Mouse (Mus musculus) adrenal gland, adult 2 months (tissue): ENCODE measurements around the gene Fndc5. TPM values are rescaled to one million over a fixed set of nuclear protein-coding genes. Genes with fewer than 3 reads are reported as not detected.

Experiments used
- DNase-seq: peaks from one replicate; pipeline ENCODE4 v3.0.0; 2021
- polyA plus RNA-seq: library from polyadenylated mRNA; depleted of rRNA; stranded (reverse); fragments of >200 nt; gene quantifications from 2 replicates; pipeline ENCODE4 v1.2.3, GENCODE M21; 2012
- total RNA-seq, 2 experiments: library from RNA; stranded (reverse); gene quantifications; 2 replicates each; pipeline ENCODE4 v1.2.3; 2021

The Fndc5 gene
- total and polyA plus RNA-seq, 3 experiments = 3.1 to 7.4 (median 5.7) TPM

DNA sequence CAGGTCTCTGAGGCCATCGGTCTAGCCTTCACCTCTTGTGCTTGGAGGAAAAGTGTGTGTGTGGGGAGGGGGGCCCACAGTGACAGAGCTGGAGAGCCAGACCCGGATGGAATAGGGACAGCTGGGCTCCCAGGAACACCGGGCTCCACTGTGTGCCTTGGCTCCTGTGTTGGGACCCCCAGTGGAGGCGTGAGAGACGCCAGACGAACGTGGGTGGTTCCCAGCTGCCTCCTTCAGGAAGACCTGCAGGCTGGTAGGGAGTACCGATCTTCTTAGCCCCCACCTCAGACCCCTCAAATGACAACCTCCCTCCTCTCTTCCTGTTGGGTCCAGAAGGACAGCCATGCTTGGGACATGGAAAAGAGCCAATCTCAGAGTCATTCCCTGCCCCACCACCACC lies 14.1 kb upstream of the Fndc5 start:
- DNase-seq = no peak

DNA sequence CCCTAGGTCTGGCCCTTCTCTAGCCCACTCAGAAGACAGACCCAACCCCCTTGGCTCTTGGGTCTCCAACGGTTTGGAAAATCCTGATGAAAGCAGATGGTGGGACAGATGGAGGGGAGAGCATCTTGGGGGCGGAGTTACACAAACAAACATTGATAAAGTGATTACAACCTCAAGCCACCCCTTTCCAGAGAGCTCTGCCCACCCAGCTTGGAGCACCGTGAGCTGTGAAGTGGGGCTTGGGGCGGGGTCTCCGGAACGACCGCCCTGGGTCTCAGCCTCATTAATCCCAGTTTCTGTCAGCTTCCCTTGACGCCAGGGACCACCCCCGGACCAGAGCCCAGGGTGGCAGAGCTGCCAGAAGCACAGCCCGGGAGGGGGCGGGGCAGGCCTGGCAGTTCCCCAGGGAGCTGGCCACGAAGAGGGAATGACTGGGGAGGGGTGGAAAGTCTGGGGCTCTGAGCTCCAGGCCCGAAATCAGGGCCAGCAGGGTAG lies 12.1 kb upstream of the Fndc5 start:
- DNase-seq = peak; percentile 22

DNA sequence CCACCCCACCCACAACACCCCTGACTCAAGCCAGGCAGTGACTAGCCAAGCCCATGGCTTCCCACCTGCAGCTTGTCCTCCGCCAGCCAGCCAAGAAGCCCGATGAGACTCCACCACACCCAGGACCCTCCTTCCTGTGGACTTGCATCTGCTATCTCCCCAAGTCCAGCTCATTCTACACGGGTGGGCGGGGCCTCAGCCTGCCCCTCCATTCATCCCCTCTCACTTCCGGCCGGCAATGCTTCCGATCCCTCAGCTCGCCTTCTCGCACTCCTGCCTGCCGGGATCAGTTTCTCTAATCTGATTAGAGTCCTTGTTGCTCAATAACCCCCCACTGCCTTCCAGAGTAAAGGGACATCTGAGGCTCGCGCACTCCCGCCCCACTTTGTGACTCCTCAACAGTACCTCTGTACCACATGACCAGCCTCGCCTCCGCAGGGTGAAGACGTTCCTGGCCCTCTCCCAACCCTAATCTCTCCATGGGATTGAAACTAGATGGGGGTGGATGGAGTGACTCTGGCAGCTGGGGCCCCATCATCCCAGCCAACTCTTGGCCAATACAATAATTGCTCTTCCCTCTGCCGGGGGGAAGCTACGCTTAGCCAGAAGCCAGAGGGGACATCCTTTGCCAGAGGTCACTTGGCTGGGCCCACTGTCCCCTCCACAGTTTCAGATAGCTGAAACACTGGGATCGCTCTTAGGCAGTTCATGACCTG lies 10.9 kb upstream of the Fndc5 start:
- peak; percentile 50 for DNase-seq

DNA sequence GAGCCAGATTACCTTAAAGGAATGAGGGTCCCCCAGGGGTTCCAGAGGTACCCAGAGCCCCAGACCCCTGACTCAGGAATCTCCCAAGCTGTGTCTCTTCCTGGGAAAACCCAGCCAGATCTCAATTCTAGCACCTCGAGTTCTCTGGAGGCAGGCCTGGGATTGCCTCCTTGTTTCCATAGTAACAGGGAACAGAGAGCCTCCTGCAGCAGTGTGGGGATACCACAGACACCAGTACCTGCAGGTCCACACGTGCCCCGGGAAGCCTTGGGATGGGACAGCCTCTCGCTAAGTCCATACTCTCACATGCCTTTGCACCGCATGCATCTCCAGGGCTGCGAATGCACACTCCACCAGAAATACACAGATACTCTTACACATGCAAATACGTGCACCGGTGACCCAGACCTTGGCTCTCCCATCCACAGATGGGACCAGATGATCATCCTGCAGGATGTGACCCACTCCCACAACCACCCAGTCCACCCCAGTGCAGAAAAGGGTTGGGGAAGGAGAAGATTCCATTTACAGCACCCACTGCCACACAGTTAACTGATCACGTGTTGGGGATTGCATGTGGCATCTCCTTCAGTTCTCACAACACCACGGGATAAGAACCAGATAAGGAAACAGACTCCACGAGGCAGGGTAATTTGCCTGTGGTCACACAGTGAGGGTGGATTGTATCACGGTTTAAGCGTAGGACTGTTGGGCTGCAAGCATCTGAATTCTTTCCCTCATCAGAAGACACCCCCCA lies 8.0 kb upstream of the Fndc5 start:
- no peak for DNase-seq

DNA sequence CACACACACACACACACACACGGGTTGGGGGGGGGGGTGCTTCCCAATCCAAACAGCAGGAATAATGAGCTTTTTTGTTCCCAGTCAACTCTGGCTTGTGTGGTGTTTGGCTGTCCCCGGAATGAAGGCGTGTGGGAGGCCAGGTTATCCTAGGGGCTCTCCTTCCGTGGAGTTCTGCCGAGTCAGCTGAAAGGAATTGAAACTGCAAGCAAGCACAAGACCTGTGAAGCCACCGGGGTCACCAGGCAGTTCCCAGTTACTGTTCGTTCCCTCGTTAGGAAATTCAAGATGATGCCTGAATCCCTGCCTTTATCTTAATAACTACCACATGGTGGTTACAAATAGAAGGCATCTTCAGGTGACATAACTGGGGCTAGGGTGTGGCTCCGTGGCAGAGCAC lies 7.4 kb upstream of the Fndc5 start:
- DNase-seq = no peak

DNA sequence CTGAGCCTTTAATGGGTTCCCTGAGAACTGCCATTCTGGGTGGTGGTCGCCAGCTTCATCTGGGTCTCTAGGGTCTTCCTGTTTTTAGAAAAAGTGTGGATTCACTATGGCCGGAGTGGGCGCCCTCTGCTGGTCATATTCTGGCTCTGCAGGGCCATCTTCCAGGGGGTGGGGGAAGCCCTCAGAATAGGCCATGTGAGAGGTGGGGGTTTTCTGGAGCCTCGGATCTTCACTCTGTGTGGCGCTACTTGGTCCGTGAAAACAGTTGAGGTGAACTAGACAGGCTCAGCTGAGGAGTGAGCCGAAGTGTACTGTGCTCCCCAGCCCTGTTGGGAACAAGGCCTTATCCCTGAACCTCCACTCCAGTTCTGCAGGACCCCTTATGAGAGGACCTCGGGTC lies 6.7 kb upstream of the Fndc5 start:
- peak; percentile 26 for DNase-seq

DNA sequence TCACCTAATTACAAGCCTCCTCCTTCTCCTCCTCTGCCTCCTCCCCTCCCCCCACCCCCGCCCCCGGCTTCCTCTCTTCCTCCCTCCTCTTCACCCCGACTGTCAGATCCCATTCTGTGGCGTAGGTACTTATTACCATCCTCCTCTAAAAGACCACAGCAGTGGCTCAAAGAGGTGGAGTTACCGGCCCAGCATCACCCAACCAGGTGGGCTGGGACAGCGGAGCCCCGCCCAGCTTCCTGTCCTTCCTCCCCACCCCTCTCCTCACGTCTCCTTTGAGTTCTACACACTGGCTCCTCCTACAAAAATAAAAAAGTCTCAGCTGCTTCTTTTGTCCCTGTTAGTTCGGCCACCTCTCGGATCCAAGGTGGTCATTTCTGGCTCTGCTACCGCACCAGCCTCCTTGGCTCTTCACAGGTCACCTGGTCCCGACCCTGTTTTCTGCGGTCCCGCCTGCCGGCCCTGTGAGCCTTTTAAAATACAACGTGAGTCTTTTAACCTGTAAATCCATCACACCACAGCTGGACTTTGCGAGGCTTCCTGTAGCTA lies 6.0 kb upstream of the Fndc5 start:
- DNase-seq = no peak

DNA sequence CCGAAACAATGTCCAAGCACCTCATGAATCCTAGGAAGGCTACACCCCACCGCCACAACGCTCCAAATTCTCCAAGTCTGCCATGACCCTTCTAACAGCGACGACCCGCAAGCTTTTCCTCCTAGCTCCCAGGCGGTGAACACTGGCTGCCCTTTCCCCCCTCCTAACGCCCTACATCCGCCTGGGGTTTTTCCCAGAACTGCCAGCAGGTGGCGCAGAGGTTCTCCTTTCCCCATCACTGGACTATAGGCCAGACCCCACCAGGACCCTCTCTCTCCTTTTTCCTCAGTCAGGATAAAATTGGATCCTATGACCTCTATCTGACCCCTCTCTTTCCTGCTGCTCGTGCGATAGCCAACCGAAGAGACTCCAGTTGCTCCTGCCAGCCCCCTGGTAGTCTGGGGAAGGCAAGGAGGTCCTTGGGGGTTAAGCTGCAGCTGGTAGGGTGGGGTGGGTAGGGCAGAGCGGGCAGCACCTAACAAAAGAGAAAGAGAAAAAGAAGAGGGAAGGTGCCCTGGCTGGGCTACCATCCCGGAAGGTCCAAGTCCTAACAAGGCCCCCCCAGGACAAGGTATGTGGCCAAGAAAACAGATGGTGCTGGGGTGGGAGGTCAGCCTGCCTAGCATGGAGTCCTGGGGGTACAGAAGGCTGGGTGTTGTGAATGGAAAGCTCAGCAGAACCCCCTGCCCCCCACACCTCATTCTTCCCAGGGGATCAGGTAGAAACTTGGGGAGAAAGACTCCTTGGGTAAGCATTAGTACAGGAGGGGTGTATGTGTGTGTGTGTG lies 1.8 kb upstream of the Fndc5 start:
- peak; percentile 72 for DNase-seq

DNA sequence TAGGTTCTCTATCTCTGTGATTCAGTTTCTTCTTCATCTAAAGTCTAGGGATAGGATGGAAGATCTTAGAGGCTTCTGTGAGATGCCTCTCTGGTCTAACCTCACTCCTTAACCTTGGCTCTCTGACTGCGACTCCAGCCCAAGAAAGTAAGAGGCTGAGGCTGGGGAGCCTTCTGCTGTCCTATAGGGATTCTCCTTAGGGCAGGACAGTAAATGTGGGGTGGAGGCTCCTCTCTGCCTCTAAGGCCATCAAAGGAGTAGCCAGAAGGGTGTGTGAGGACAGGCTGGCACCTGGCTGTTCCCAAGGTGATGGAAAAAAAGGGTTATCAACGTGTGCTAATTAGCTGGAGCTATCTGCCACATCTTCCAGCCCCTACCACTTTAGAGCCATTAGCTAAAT lies 1.2 kb upstream of the Fndc5 start:
- no peak for DNase-seq

DNA sequence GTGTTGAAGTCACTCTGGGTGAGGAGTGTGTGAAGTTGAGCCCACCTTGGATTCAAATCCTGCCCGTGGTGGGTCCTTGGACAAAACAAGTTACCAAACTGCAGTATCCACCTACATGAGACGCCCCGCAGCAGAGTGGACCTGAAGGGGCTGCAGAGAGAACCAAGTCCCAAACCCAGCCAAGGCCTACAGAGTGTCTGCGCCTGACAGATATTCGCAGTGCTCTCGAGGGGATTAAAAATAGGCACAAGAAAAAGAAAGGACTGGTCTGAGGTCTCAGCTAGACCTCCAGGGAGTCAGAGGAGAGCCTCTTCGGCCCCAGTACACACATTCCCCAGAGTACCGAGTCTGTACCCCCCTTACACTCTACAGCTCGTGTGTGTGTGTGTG lies 615 bp upstream of the Fndc5 start:
- DNase-seq = no peak

DNA sequence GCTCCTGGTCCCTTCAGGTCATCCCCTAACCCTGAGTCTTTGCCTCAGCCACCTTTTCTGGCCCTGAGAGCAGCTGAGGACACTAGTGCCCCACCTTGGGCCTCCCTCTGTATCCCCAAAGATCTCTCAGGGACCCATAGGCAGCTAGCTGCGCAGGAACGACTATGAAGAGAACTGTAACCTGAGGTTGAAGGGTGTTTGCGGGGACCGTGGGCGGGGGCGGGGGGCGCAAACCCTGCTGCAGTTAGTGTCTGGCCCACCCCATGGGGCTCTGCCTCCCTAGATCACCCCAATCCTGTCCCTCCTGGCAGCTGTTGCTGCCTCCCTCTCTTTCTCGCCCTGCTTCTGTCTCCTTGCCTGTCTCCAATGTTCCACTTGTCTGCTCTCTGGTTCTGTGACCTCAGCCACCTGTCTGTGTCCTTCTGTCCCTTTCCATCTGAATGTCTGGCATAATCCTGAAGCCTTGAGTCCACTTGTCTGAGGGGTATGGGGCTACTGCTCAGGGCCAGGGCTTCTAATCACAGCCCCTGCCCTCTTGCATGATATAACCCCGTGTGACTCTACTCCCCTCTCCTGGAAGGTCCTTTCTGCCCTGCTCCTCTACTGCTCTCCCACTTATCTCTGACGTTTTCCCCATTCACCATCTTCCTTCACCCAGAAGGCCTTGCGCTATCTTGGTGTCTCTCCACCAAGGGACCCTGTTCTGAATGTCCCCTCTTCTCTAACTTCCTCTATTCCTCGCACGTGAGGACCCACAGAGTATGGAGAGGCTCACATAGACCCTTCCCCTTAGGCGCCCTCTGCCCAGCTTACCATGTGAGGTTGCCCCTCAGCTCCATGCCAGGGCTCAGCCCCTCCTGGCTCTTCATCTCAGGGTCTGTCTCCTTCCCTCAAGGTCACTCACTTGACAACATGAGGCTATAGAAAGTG lies 858 bp downstream of the Fndc5 start:
- DNase-seq = no peak

DNA sequence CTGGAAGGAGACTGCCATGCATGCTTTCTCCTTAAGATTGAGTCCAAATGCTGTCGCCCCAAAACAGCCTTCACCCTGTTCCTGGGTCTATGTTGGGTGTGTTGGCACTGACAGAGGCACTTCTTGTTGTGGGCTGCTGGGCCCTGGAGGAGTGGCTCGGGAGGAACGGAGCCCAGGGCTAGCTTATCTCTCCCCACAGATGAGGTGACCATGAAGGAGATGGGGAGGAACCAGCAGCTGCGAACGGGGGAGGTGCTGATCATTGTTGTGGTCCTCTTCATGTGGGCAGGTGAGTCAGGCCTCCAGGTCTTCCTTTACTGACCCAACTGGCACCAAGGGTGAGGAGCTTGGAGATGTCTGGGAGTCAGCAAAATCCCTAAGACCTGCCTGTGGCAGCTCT lies 2.8 kb downstream of the Fndc5 start:
- no peak for DNase-seq

DNA sequence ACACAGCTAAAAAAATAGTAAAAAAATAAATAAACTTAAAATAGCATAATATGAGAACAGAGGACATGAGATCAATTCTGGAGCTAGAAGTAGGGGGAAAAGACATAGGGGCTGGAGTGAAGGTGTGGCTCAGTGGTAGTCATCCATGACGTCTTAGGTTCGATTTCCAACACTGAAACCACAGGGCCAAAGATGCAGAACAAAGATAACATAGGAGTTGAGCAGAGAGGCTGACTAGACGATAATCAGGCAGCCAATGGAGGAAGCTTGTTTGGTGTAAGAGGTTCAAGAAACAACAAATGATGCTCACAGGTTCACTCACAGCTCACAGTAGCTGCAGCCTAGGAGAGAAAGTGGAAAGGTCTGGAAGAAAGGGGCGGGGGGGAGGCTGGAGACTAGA lies 4.0 kb downstream of the Fndc5 start:
- no peak for DNase-seq

DNA sequence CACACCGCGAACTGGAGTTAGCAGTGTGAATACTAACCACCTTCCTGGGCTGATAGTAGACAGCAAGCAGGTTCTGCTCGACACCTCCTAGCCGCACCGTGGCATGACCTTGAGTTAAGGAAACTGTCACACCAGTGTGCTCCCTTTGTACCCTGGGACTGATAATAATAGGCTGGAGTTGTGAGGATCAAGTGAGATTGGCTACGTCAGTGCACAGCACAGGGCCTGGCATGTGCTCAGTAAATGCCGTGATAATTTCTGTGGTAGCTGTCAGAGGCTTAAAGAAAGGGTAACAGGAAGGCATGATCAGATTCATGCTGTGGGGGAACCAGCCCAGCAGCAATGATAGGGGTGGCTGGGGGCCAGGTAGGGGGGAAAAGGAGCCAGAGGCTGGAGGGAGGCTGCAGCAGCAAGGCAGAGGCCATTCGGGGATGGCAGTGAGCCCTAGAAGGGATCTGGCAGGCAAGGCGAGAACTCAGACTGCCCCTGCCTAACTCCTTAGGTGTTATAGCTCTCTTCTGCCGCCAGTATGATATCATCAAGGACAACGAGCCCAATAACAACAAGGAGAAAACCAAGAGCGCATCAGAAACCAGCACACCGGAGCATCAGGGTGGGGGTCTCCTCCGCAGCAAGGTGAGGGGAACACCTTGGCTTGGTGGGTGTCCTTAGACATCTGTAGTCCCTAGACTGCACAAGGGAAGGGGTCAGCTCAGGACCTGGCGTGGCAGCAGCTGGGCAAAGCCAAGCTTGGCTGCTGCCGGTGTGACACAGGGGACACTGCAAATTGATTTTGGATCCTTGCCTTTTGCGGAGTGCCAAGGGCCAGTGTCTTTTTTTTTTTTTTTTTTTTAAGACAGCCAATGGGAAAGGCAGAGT lies 5.0 kb downstream of the Fndc5 start:
- peak; percentile 31 for DNase-seq

DNA sequence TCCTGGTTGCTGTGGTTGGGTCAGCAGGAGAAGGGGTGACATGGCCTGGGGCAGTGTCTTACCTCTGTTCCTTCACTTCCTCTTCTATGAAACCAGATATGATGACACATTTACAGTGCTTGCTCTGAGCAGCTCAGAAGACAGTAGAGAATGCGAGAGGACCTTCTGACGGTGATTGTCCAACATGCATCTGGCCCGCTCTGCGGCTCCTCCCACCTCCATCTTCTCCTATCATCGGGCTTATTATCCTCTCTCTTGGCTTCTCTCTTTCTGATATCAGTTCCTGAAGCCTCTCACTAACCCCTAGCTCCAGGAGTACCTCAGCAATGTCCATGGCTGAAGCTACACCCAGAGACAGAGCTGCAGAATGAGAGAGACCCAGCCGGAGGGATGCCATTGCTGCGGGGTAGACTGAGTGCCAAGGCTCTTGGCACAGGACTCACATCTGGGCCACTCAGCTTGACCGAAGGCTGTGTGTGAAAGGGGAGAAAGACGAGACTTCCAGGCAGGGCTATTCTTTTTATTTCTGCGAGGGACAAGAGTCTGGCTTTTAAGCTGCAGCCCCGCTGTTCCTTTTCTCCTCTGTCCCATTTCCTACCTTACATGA lies 5.7 kb downstream of the Fndc5 start:
- no peak for DNase-seq

DNA sequence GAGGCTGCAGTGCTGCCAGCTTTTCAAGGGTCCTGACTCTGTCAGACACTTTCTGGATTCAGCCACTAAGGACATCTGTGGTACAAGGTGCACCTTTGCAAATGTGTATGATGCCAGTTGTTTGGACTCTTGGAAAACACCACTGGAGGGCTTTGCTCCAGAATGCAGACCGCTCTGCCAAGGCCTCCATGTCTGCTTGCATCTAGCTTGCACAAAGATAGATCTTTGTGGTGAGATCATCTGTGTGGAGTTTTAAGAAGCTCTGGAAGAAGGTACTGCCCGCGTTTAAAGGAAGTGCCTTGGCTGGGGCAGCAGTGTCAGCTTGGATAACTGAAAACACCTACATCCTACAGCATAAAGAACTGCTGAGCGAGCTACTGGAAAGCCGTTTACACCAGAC lies 6.7 kb downstream of the Fndc5 start:
- DNase-seq = no peak

DNA sequence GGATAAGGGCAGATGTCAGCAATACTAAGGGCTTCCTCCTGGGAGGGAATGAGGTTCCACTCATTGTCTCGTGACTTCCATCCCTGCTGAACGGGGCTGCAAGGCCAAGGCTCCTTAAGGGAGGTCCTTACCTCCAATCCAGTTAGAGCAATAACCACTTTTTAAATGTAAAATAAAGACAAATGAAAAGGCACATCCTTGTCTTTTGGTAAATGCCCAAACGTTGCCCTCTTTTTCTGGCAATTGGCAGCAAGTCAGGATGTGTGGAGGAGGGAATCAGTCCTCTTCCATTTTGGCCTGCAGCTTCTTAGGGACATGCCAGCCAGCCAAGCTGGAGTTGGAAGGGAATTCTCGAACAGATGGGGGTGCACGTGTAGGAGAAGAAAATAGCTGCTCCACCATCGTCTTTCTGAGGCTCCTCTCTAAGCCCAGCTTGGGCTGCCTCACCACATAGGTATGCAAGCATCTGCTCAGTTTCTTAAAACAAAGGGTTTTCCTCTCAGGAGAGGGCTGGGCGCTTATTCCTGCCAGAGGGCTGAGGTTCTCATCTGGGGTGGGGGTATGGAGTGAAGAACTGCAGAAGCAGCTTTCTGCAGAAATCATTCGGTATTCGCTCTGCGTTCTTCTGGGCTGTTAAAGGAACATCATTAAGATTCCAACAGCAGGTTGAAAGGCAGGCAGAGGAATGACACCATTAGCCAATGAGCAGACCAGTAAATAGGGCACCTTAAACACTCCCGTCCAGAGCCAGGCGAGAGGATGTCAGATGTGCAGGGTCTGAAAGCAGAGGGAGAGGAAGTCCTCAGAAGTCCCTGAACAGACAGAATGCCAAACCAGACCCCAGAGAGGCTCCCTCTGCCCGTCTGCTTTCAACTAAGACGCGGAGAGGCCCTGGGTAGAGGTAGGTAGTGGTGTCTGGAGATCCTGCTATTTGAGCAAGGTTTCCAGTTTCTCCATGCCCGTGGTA lies 7.9 kb downstream of the Fndc5 start:
- DNase-seq = no peak

DNA sequence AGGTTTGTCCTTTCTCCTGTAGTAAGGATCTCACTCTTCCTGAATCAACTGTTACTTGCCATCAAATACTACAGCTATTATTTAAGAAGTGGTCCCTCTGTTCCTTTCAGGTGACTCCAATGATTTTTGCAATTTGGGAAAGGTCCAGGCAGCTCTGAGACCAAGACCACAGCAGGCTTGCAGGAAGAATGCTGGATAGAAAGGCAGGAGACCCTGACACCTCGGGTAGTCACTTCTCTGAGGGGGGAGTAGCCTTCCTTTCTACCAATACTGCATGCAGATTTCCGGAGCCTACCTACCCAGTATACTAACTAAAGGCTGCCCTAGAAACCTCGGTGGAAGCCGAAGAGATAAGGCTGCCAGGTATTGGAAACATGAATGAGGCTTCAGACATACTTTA lies 8.6 kb downstream of the Fndc5 start:
- no peak for DNase-seq

DNA sequence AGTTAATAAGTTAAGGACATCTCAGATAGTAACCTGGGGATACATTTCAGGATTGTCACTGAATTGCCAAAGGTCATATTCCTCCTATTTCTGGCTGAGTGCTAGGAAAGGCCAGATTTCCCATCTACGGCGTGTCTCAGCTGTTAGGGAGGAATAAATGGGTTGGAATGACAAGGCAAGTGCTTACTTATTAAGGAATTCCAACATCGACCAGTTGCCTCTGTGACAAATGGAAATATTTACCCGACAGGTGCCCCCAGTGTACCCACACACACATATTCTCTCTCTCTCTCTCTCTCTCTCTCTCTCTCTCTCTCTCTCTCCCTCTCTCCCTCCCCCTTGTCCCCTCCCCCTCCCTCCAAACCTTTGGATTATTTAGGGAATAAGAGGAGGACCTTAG lies 9.1 kb downstream of the Fndc5 start:
- no peak for DNase-seq
